Mouse (Mus musculus): ENCODE measurements around the gene Rtel1. TPM values are rescaled to one million over a fixed set of nuclear protein-coding genes. Genes with fewer than 3 reads are reported as not detected.

Gene Rtel1
- polyA plus RNA-seq, 1 experiment from 2014 or later = 40.7 TPM

GRCm38 (mm10) chr2:181356780-181357179 lies 37.2 kb downstream of the Rtel1 start:
- Histone ChIP-seq H3K4me3 (ENCODE audit: low read depth, low read length) (no peak overlapping the region), H3K27me3 (replicated peaks; ENCODE audit: control insufficient read depth, insufficient read depth, low read length) (no peaks in the 10 kb centered on the region), H3K36me3 (ENCODE audit: control insufficient read depth, insufficient read depth, low read length) (peaks cover 91% of the 10 kb centered on the region), H3K27ac (ENCODE audit: low read depth, low read length) (no peak overlapping the region), H3K4me1 (ENCODE audit: control insufficient read depth, insufficient read depth, low read length) (no peaks in the 10 kb centered on the region), H3K4me2 (ENCODE audit: low read length) (no peak overlapping the region), H3K9ac (ENCODE audit: low read length) (no peak overlapping the region), H3K9me3 (replicated peaks; ENCODE audit: control insufficient read depth, low read length) (no peaks in the 10 kb centered on the region)
- no peak for ATAC-seq
- 81% methylated on average over 3 of the region's 3 CpGs for WGBS
- DNase-seq (ENCODE audit: low spot score) = no peak

DNA sequence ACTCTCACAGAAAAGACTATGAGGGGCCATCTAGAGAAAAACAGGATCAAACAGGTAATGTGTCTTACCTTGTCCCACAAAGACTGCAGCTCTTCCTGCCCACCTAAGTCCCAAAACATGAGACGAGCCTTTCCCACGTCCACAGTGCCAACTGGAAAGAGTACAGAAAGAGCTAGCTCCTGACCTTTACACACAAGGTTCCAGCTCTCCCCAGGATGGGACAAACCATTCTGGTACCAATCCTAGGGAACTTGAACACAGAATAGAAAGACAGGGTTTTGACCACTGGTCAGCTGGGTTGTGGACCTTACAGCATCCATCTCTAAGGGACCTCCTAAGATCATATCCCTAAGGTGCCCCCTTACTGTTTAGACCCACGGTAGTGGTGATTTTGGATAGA lies 44.4 kb downstream of the Rtel1 start:
- Histone ChIP-seq H3K9me3 (replicated peaks; ENCODE audit: control insufficient read depth, low read length) (no peaks in the 10 kb centered on the region), H3K27ac (ENCODE audit: low read depth, low read length) (no peak overlapping the region), H3K27me3 (replicated peaks; ENCODE audit: control insufficient read depth, insufficient read depth, low read length) (no peaks in the 10 kb centered on the region), H3K4me2 (ENCODE audit: low read length) (peak overlapping the region; percentile 95), H3K9ac (ENCODE audit: low read length) (peak overlapping the region; percentile 93; the same call in 1 of the 2 replicates), H3K4me1 (ENCODE audit: control insufficient read depth, insufficient read depth, low read length) (peaks cover 21% of the 10 kb centered on the region), H3K36me3 (ENCODE audit: control insufficient read depth, insufficient read depth, low read length) (peaks cover 43% of the 10 kb centered on the region), H3K4me3 (ENCODE audit: low read depth, low read length) (peak overlapping the region; percentile 91)
- DNase-seq (ENCODE audit: low spot score) = no peak
- ATAC-seq = no peak
- 76% methylated on average over 3 of the region's 3 CpGs for whole genome bisulfite sequencing

DNA sequence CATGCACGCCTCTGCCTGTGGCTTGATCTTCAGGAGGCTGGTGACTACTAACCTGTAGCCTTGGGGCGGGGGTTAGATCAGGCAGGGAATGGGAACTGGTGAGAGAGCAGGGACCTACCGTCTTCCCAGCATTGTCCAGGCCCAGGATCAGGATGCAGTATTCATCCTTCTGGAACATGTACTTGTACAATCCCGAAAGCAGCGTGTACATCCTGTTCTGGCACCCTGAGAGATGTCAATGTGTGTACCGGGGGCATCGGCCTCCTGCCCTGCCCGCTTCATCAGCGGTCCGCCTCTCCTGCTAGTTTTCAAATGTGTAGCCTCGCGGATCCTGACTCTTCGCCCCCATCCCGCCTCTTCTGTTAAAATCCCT lies 44.9 kb downstream of the Rtel1 start:
- Histone ChIP-seq H3K4me1 (ENCODE audit: control insufficient read depth, insufficient read depth, low read length) (peaks cover 21% of the 10 kb centered on the region), H3K36me3 (ENCODE audit: control insufficient read depth, insufficient read depth, low read length) (peaks cover 41% of the 10 kb centered on the region), H3K4me2 (ENCODE audit: low read length) (peak overlapping the region; percentile 95), H3K27me3 (replicated peaks; ENCODE audit: control insufficient read depth, insufficient read depth, low read length) (no peaks in the 10 kb centered on the region), H3K4me3 (ENCODE audit: low read depth, low read length) (peak overlapping the region; percentile 91), H3K9ac (ENCODE audit: low read length) (peak overlapping the region; percentile 93), H3K9me3 (replicated peaks; ENCODE audit: control insufficient read depth, low read length) (no peaks in the 10 kb centered on the region), H3K27ac (ENCODE audit: low read depth, low read length) (peak overlapping the region; percentile 88; the same call in 1 of the 2 replicates)
- DNase-seq (ENCODE audit: low spot score) (no peak), ATAC-seq (0 out of 2 replicates have a peak, but pooled peaks have one; percentile 1)
- 12% methylated on average over 14 of the region's 14 CpGs for WGBS

GRCm38 (mm10) chr2:181364860-181365596 lies 45.5 kb downstream of the Rtel1 start, which contains the start of the genes Zgpat and Arfrp1:
Gene Zgpat, plus strand, starts transcription at chr2:181364928.
Gene Arfrp1, minus strand, starts transcription at chr2:181365404.
- Histone ChIP-seq H3K4me2 (ENCODE audit: low read length) (peak within 1 kb of the TSS; percentile 95), H3K27ac (ENCODE audit: low read depth, low read length) (peak within 1 kb of the TSS; percentile 88), H3K4me3 (ENCODE audit: low read depth, low read length) (peak within 1 kb of the TSS; percentile 91), H3K4me1 (ENCODE audit: control insufficient read depth, insufficient read depth, low read length) (peaks cover 21% of the 10 kb centered on the region), H3K9me3 (replicated peaks; ENCODE audit: control insufficient read depth, low read length) (no peaks in the 10 kb centered on the region), H3K9ac (ENCODE audit: low read length) (peak within 1 kb of the TSS; percentile 93), H3K36me3 (ENCODE audit: control insufficient read depth, insufficient read depth, low read length) (peaks cover 40% of the 10 kb centered on the region), H3K27me3 (replicated peaks; ENCODE audit: control insufficient read depth, insufficient read depth, low read length) (no peaks in the 10 kb centered on the region)
- DNase-seq (ENCODE audit: low spot score) = peak; percentile 87
- WGBS = under 1% methylated on average over 70 of the region's 71 CpGs
- ATAC-seq = peak; percentile 95

GRCm38 (mm10) chr2:181365655-181366075 lies 46.1 kb downstream of the Rtel1 start:
- peak overlapping the region; percentile 91 for H3K4me3 ChIP-seq (ENCODE audit: low read depth, low read length)
- H3K4me2 ChIP-seq (ENCODE audit: low read length) = peak overlapping the region; percentile 95
- peak overlapping the region; percentile 88 for H3K27ac ChIP-seq (ENCODE audit: low read depth, low read length)
- no peaks in the 10 kb centered on the region for H3K27me3 ChIP-seq (replicated peaks; ENCODE audit: control insufficient read depth, insufficient read depth, low read length)
- DNase-seq (ENCODE audit: low spot score) (peak; percentile 10), ATAC-seq (peak; percentile 65)
- H3K9ac ChIP-seq (ENCODE audit: low read length) = peak overlapping the region; percentile 93
- peaks cover 21% of the 10 kb centered on the region for H3K4me1 ChIP-seq (ENCODE audit: control insufficient read depth, insufficient read depth, low read length)
- no peaks in the 10 kb centered on the region for H3K9me3 ChIP-seq (replicated peaks; ENCODE audit: control insufficient read depth, low read length)
- under 1% methylated on average over 20 of the region's 20 CpGs for WGBS
- H3K36me3 ChIP-seq (ENCODE audit: control insufficient read depth, insufficient read depth, low read length) = peaks cover 39% of the 10 kb centered on the region

GRCm38 (mm10) chr2:181370001-181370400 lies 50.5 kb downstream of the Rtel1 start:
- WGBS = 96% methylated on average over 5 of the region's 5 CpGs
- ATAC-seq (no peak), DNase-seq (ENCODE audit: low spot score) (no peak)

DNA sequence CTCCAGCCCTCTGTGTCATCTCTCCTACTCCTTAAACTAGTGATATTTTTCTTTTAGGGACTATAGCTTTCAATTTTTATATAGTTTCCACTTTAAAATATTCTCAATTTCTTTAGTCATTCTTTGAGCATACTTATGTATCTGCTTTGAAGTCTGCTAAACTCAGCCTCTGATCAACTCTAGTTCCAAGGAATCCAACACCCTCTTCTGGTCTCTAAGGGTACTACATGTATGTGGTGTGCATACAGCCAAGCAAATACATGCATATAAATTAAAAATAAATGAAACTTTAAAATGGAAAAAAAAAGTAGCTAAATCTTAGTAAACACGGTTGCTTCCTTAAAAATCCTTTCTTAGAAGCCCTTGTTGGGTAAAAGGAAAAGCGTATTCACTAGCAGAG lies 56.2 kb downstream of the Rtel1 start:
- peak; percentile 48 for DNase-seq (ENCODE audit: low spot score)
- H3K36me3 ChIP-seq (ENCODE audit: control insufficient read depth, insufficient read depth, low read length) = peaks cover 34% of the 10 kb centered on the region
- H3K27me3 ChIP-seq (replicated peaks; ENCODE audit: control insufficient read depth, insufficient read depth, low read length) = no peaks in the 10 kb centered on the region
- no peak for ATAC-seq
- no peaks in the 10 kb centered on the region for H3K9me3 ChIP-seq (replicated peaks; ENCODE audit: control insufficient read depth, low read length)
- H3K27ac ChIP-seq (ENCODE audit: low read depth, low read length) = no peak overlapping the region
- H3K4me2 ChIP-seq (ENCODE audit: low read length) = no peak overlapping the region
- no peaks in the 10 kb centered on the region for H3K4me1 ChIP-seq (ENCODE audit: control insufficient read depth, insufficient read depth, low read length)
- no peak overlapping the region for H3K9ac ChIP-seq (ENCODE audit: low read length)
- 95% methylated on average over 2 of the region's 2 CpGs for WGBS
- no peak overlapping the region for H3K4me3 ChIP-seq (ENCODE audit: low read depth, low read length)

More at GRCm38 (mm10) chr2:181370001-181370400, 50.5 kb downstream of the Rtel1 start:
- no peaks in the 10 kb centered on the region for H3K9me3 ChIP-seq (replicated peaks; ENCODE audit: control insufficient read depth, low read length)
- no peak overlapping the region for H3K27ac ChIP-seq (ENCODE audit: low read depth, low read length)
- H3K4me3 ChIP-seq (ENCODE audit: low read depth, low read length) = no peak overlapping the region
- H3K36me3 ChIP-seq (ENCODE audit: control insufficient read depth, insufficient read depth, low read length) = peaks cover 22% of the 10 kb centered on the region
- H3K4me1 ChIP-seq (ENCODE audit: control insufficient read depth, insufficient read depth, low read length) = peaks cover 14% of the 10 kb centered on the region
- no peak overlapping the region for H3K4me2 ChIP-seq (ENCODE audit: low read length)
- no peaks in the 10 kb centered on the region for H3K27me3 ChIP-seq (replicated peaks; ENCODE audit: control insufficient read depth, insufficient read depth, low read length)
- no peak overlapping the region for H3K9ac ChIP-seq (ENCODE audit: low read length)

DNA sequence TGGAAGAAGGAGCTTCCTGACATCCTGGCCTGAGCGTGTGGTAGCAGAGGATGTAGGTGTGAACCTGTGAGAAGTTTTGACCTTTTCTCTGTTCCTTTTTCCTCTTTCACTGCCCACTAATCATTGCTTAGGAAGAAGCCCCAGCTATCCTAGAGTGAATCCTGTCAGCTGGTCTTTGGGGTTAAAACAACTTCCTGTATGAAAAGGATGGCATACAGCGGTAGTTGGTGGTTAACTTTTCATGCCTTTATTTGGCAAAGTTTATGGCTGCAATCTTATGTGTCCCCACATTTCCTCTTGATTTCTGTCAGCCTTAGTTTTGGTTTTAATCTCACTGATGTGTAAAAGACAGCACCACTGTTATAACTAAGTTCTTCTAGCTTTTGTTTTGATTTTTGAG lies 57.7 kb downstream of the Rtel1 start:
- 91% methylated on average over 2 of the region's 2 CpGs for WGBS
- H3K9me3 ChIP-seq (replicated peaks; ENCODE audit: control insufficient read depth, low read length) = no peaks in the 10 kb centered on the region
- no peak overlapping the region for H3K4me2 ChIP-seq (ENCODE audit: low read length)
- H3K4me1 ChIP-seq (ENCODE audit: control insufficient read depth, insufficient read depth, low read length) = no peaks in the 10 kb centered on the region
- H3K27ac ChIP-seq (ENCODE audit: low read depth, low read length) = no peak overlapping the region
- H3K27me3 ChIP-seq (replicated peaks; ENCODE audit: control insufficient read depth, insufficient read depth, low read length) = no peaks in the 10 kb centered on the region
- DNase-seq (ENCODE audit: low spot score) = no peak
- no peak for ATAC-seq
- H3K4me3 ChIP-seq (ENCODE audit: low read depth, low read length) = no peak overlapping the region
- H3K36me3 ChIP-seq (ENCODE audit: control insufficient read depth, insufficient read depth, low read length) = peaks cover 40% of the 10 kb centered on the region
- no peak overlapping the region for H3K9ac ChIP-seq (ENCODE audit: low read length)

DNA sequence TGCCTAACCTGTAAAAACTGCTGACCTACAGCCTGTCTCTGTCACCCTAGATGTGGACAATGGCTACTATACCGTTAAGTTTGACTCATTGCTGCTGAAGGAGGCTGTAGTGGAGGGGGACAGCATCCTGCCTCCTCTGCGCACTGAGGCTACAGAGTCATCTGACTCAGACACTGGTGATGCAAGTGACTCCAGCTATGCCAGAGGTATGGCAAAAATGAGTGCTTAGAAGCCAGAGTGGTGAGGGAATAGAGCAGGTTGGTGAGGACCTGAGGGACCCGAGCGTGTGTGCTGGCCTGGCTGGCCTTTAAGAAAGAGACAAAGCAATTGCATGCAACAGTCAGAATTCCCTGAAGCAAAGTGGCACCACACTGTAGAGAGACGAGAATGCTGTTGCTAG lies 59.2 kb downstream of the Rtel1 start:
- Histone ChIP-seq H3K36me3 (ENCODE audit: control insufficient read depth, insufficient read depth, low read length) (peaks cover 55% of the 10 kb centered on the region), H3K27me3 (replicated peaks; ENCODE audit: control insufficient read depth, insufficient read depth, low read length) (no peaks in the 10 kb centered on the region), H3K27ac (ENCODE audit: low read depth, low read length) (no peak overlapping the region), H3K9ac (ENCODE audit: low read length) (no peak overlapping the region), H3K4me2 (ENCODE audit: low read length) (no peak overlapping the region), H3K9me3 (replicated peaks; ENCODE audit: control insufficient read depth, low read length) (no peaks in the 10 kb centered on the region), H3K4me1 (ENCODE audit: control insufficient read depth, insufficient read depth, low read length) (no peaks in the 10 kb centered on the region), H3K4me3 (ENCODE audit: low read depth, low read length) (no peak overlapping the region)
- no peak for DNase-seq (ENCODE audit: low spot score)
- ATAC-seq = no peak
- 91% methylated on average over 5 of the region's 5 CpGs for WGBS

Data from forebrain, embryonic 14.5 days (tissue).